Mouse (Mus musculus) intestine, postnatal 0 days (tissue): ENCODE measurements around the gene Cfap157. TPM values are rescaled to one million over a fixed set of nuclear protein-coding genes. Genes with fewer than 3 reads are reported as not detected.

Source experiments
- ATAC-seq: fragments of 200-750 bp; cut with Nextera tagmentation; 2 replicates; pipeline ENCODE4 v1.8.0; 2017; ENCODE audit warnings: mild to moderate bottlenecking, moderate TSS enrichment, moderate library complexity
- H3K27ac ChIP-seq: fragments of 300-500 bp; sonication (generic); 2 replicates; pipeline ENCODE4 v1.5.1; 2014; ENCODE audit warnings: mild to moderate bottlenecking, low read depth, low read length, moderate library complexity
- H3K27me3 ChIP-seq: fragments of 300-500 bp; sonication (generic); replicated peaks from 2 replicates; pipeline ENCODE4 v1.6.1; 2014; ENCODE audit warnings: low read length, mixed read lengths; ENCODE audit not compliant: control insufficient read depth, insufficient read depth
- H3K36me3 ChIP-seq: fragments of 300-500 bp; sonication (generic); 2 replicates; pipeline ENCODE4 v1.6.1; 2014; ENCODE audit warnings: mild to moderate bottlenecking, moderate library complexity; ENCODE audit not compliant: control insufficient read depth, insufficient read depth
- H3K4me1 ChIP-seq: fragments of 300-500 bp; sonication (generic); replicated peaks from 2 replicates; pipeline ENCODE4 v1.6.1; 2014; ENCODE audit warnings: antibody characterized with exemption, low read length, mixed read lengths; ENCODE audit not compliant: control insufficient read depth, insufficient read depth
- H3K4me2 ChIP-seq: fragments of 300-500 bp; sonication (generic); replicated peaks from 2 replicates; pipeline ENCODE4 v1.6.1; 2014; ENCODE audit warnings: low read depth, mild to moderate bottlenecking, moderate library complexity
- H3K4me3 ChIP-seq: fragments of 300-500 bp; sonication (generic); 2 replicates; pipeline ENCODE4 v1.5.1; 2014; ENCODE audit warnings: low read depth, low read length
- H3K9ac ChIP-seq: fragments of 300-500 bp; sonication (generic); 2 replicates; pipeline ENCODE4 v1.6.1; 2014; ENCODE audit warnings: mild to moderate bottlenecking, low read depth, low read length
- H3K9me3 ChIP-seq: fragments of 300-500 bp; sonication (generic); 2 replicates; pipeline ENCODE4 v1.6.1; 2016; ENCODE audit warnings: mixed run types; ENCODE audit not compliant: control insufficient read depth
- CTCF ChIP-seq: sonication (generic); IDR thresholded peaks from 2 replicates; pipeline ENCODE4 v1.5.1; 2016; ENCODE audit warnings: low read depth, mild to moderate bottlenecking, control low read depth, antibody characterized with exemption, moderate library complexity
- WGBS: fragments of 180-500 bp; shearing (Covaris S2); extraction: QIAGEN DNeasy Blood & Tissue Kit; methylation state at CpG from one replicate; pipeline ENCODE4 v1.1.7; 2014; 5-methylcytosine and 5-hydroxymethylcytosine counted together
- polyA plus RNA-seq: library from polyadenylated mRNA; unstranded; fragments of >200 nt; fragmentation: Nextera tagmentation; extraction: Ambion mirVana; gene quantifications from 2 replicates; pipeline ENCODE4 v1.2.1, GENCODE M21; 2015

Gene Cfap157
- 0.47 and 0.76 TPM in 2 replicates for polyA plus RNA-seq

GRCm38 (mm10) chr2:32784048-32784681 is at the start of gene Cfap157:
Gene Cfap157 (minus strand): TSS chr2:32784428.
- no peak within 1 kb of the TSS for H3K4me3 ChIP-seq
- no peaks in the 10 kb centered on the region for H3K9me3 ChIP-seq
- no peaks in the 10 kb centered on the region for H3K36me3 ChIP-seq
- H3K27ac ChIP-seq, result no peak within 1 kb of the TSS
- TF ChIP-seq CTCF, result no peak
- WGBS, result 68% methylated on average over 4 of the region's 4 CpGs
- no peak within 1 kb of the TSS for H3K9ac ChIP-seq
- H3K4me1 ChIP-seq, result no peaks in the 10 kb centered on the region
- no peaks in the 10 kb centered on the region for H3K27me3 ChIP-seq
- H3K4me2 ChIP-seq, result no peak within 1 kb of the TSS
- ATAC-seq, result no peak

GRCm38 (mm10) chr2:32828979-32829676 is 44.9 kb upstream of the Cfap157 start:
- Histone ChIP-seq H3K9ac (no peak overlapping the region), H3K4me3 (no peak overlapping the region), H3K27me3 (no peaks in the 10 kb centered on the region), H3K4me1 (no peaks in the 10 kb centered on the region), H3K9me3 (no peaks in the 10 kb centered on the region), H3K36me3 (no peaks in the 10 kb centered on the region), H3K4me2 (no peak overlapping the region), H3K27ac (no peak overlapping the region)
- 68% methylated on average over 11 of the region's 11 CpGs for WGBS
- no peak for TF ChIP-seq CTCF
- no peak for ATAC-seq

GRCm38 (mm10) chr2:32825796-32826195 is 41.6 kb upstream of the Cfap157 start:
- no peaks in the 10 kb centered on the region for H3K4me1 ChIP-seq
- no peak overlapping the region for H3K27ac ChIP-seq
- ATAC-seq, result no peak
- H3K9me3 ChIP-seq, result no peaks in the 10 kb centered on the region
- WGBS, result 92% methylated on average over 6 of the region's 6 CpGs
- no peak overlapping the region for H3K4me2 ChIP-seq
- H3K36me3 ChIP-seq, result no peaks in the 10 kb centered on the region
- H3K9ac ChIP-seq, result no peak overlapping the region
- H3K27me3 ChIP-seq, result no peaks in the 10 kb centered on the region
- no peak overlapping the region for H3K4me3 ChIP-seq
- TF ChIP-seq CTCF, result no peak

- no peak overlapping the region for H3K9ac ChIP-seq
- H3K4me1 ChIP-seq, result no peaks in the 10 kb centered on the region
- H3K4me3 ChIP-seq, result no peak overlapping the region
- H3K4me2 ChIP-seq, result no peak overlapping the region
- no peak for ATAC-seq
- H3K9me3 ChIP-seq, result no peaks in the 10 kb centered on the region
- H3K27me3 ChIP-seq, result no peaks in the 10 kb centered on the region
- WGBS, result 70% methylated on average over 1 of the region's 1 CpGs
- H3K36me3 ChIP-seq, result no peaks in the 10 kb centered on the region
- no peak overlapping the region for H3K27ac ChIP-seq
- no peak for TF ChIP-seq CTCF
Observed at GRCm38 (mm10) chr2:32824778-32825177, 40.5 kb upstream of the Cfap157 start.

- Histone ChIP-seq H3K9ac (no peak overlapping the region), H3K4me2 (no peak overlapping the region), H3K27ac (no peak overlapping the region), H3K27me3 (no peaks in the 10 kb centered on the region), H3K4me1 (no peaks in the 10 kb centered on the region), H3K36me3 (no peaks in the 10 kb centered on the region), H3K9me3 (no peaks in the 10 kb centered on the region), H3K4me3 (no peak overlapping the region)
- WGBS, result 42% methylated on average over 8 of the region's 8 CpGs
- TF ChIP-seq CTCF, result no peak
- no peak for ATAC-seq
Observed at GRCm38 (mm10) chr2:32824181-32824580, 40.0 kb upstream of the Cfap157 start.

GRCm38 (mm10) chr2:32823579-32824154 is 39.4 kb upstream of the Cfap157 start:
- no peak for ATAC-seq
- TF ChIP-seq CTCF, result no peak
- Histone ChIP-seq H3K9me3 (no peaks in the 10 kb centered on the region), H3K27ac (no peak overlapping the region), H3K4me3 (no peak overlapping the region), H3K4me1 (no peaks in the 10 kb centered on the region), H3K9ac (no peak overlapping the region), H3K36me3 (no peaks in the 10 kb centered on the region), H3K4me2 (no peak overlapping the region), H3K27me3 (no peaks in the 10 kb centered on the region)
- WGBS, result 74% methylated on average over 8 of the region's 8 CpGs
